Mouse (Mus musculus): Measurements from ENCODE around the gene Cd209a.
"Not testable (repeated sequence)": the region's sequence is repeated elsewhere in the genome, so short reads cannot be mapped to it uniquely, and the experiment has no call there.

Gene Cd209a

DNA sequence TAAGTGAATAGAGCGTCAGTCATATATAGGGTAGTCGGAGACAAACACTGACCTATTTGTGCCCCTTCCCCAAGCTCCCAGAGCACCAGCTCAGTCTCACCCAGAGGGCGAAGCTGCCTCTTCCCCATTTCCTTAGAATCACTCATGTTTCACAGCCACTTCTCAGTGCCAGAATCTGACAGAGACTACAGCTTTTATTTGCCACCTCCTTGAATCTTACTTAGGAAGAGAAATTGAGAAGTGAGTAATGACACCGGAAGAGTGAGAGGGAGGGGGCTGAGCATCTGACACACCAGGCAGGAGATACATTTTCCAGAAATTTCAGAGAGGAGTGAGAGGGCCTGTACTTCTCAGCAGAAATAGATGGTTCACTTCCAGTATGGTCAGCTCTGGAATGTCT is at the start of gene Cd209a:
Gene Cd209a (minus strand): TSS at position 224 of the 400 bp plus-strand sequence.
- in situ Hi-C loops (cut with MboI, MseI), result no loop called here

DNA sequence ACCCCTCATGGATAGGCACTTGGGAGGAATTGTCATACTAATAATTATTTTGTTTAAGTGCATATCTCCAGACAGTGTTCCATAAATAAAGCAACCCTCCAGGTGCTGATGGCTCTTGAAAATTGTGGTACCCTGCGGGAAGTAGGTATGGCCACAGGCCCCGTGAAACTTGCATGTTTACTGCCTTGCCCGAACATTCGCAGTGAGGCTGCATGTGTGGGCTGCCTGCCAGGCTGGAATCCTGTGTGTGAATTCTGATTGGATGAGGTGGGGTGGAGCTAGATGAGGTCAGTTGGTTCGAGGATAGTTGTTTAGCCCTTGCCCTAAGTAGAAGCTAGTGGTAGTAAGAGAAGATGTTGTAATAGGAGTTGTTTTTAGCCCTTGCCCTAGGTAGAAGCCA is 19.9 kb upstream of the Cd209a start:
- in situ Hi-C loops (cut with MboI, MseI), result not testable (repeated sequence)

DNA sequence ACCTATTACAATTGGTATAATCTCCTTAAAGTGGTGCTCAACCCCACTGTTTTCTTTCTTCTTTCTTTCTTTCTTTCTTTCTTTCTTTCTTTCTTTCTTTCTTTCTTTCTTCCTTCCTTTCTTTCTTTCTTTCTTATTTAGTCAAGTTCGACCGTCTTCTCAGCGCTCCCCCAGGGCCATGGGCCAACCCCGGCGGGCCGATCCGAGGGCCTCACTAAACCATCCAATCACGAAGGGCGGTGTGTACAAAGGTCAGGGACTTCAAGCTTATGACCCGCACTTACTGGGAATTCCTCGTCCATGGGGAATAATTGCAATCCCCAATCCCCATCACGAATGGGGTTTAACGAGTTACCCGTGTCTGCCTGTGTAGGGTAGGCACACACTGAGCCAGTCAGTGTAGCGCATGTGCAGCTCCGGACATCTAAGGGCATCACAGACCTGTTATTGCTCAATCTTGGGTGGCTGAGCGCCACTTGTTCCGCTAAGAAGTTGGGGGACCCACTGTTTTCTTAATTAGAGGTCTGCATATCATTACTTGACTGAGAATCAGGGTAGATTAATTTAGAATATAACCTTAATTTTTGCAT is 5.6 kb upstream of the Cd209a start:
- in situ Hi-C loops (cut with MboI, MseI), result no loop called here

DNA sequence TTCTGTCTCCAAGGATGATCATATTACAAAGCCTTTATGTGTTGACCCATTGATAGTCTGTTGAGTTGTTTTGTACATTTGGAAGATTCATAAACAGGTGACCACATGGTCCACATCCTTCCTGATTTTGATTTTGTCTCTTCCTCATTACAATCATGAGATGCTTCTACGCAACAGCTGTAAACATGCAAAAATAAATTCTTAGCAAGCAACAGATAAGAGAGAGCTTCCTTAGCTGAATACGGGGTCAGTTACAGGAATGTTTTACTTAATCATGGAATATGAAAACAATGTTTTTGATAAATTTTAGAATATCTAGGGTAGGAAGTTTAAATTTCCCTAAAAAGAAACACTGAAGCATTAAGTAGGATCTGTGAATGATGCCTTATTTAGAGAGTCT is 11.8 kb downstream of the Cd209a start:
- in situ Hi-C loops (cut with MboI, MseI), result no loop called here

DNA sequence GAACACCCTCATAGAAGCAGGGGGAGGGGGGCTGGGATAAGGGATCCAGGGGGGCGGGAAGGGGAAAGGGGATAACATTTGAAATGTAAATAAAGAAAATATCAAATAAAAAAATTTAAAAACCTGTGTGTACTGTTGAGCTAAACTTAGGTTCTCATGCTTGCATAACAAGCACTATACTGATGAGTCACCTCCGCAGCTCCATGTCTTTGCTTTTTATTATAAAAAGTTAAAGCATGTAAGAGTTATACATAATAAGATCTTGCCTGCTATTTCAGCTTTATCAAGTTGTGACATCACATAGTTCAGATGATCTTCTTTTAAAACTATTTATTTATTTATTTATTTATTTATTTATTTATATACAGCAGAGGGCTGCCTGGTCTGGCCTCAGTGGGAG is 13.2 kb downstream of the Cd209a start:
- in situ Hi-C loops (cut with MboI, MseI), result no loop called here

DNA sequence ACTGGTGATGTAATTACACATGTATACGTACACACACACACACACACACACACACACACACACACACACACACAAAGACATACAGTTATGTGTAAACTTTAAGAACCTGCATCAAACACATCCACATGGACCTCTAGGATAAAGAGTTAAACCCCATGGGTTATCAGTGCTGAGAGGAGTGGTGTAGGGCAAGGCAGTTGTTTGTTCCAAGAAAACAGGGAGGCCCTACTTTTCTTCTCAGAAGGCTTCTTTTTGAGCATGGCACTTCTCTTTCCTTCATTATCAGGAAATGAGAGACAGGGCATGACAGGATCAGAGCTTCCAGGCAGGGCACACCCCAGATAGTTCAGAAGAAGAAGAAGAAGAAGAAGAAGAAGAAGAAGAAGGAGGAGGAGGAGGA is 14.7 kb downstream of the Cd209a start:
- in situ Hi-C loops (cut with MboI, MseI), result no loop called here

DNA sequence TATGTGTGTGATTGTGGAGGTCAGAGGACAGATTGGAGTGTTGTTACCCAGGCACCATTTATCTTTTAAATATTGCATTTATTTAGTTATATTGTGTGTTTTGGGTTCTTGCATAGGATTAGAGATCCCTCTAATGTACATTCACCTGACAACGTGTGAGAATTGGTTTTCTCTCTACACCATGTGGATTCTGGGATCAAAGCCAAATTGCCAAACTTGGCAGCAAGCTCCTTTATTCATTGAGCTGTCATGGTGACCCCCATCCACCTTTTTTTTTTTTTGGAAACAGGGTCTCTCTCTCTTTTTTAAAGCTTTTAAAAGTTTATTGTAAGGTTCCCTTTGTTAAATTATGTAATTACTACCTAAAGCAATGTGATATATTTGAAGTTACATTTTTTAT is 27.7 kb downstream of the Cd209a start:
- in situ Hi-C loops (cut with MboI, MseI), result no loop called here

DNA sequence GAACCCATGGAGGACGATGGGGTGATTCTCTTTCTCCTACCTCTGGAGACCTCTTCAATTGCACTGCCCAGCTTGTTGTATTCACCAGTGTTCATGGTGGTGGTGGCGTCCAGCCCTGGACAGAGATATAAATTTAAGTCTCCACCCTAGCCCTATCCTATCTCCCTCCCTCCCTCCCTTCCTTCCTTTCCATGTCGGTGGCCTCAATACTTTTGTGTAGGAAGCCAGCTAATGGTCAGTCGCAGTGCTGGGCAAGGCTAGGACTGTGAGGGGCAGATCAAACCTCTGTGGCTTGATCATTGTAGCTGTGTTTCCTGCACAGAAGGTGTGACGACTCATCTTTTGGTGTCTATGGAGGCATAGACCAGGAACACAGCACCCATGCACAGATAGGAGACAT is 28.2 kb downstream of the Cd209a start, which contains the start of gene Clec4g:
Gene Clec4g (minus strand): TSS at position 101 of the 400 bp plus-strand sequence.
- in situ Hi-C loops (cut with MboI, MseI), result no loop called here

DNA sequence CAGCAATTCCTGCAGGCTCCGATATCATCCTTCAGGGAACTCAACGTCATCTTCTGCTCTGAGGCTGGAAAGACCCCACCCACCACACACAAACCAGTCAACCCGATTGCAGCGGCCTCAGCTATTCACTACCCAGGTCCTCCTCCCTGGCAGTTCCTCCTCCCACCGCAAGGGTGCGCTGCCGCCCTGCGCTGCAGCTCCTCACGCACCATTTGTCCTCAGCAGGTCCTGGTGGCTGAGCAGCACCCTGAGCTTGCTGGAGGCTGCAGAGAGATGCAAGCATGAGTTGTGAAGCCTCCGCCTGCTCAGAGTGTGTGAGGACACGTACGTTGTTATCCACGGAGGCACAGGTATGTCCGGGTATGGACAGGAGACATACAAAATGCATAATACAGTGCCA is 30.2 kb downstream of the Cd209a start:
- in situ Hi-C loops (cut with MboI, MseI), result no loop called here

DNA sequence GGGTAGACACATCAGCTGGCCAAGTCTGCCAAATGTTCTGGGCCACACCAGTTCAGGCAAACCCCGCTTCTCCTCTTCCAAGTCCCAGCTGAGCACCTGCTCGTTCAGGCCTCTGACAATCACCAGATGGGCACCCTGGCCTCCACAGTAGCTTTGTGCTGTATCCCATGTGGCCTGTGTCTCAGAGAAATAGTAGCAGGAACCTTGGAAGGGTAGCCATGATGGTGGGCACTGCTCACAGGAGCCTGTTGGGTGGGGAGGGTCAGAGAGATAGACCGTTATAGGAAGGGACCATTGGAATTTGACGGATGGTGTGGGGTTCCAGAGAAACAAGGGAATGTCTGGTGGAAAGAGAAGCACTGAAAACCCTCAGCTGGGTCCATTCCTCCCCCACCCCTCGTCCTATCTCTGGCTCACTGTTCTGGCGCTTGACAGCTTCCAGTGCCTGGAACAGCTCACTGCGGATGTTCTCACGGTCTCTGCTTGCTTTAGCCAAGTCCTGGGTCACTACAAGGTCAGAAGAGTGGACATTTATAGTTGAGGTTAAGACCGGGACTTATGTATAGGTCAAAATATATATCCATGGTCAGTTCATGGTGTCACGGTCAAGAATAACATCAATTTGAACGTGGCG is 31.3 kb downstream of the Cd209a start:
- in situ Hi-C loops (cut with MboI, MseI), result no loop called here

DNA sequence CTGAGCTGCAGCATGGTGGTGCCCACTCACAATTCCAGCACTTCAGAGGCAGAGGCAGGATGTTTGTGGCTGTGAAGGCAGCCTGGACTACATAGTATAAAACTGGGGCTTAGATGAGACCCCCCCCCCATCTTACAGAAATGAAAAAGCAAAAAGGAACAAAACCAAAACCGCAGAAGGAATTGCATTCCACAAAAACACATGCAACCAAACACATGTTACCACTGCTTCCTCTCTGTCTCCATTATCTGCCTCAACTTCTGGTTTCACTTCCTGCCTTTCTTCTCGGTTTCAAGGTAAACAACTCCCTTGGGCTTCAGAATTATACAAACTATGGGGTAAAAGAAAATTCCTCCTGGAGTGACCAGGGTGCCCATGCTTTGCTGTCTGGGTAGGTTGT is 37.1 kb downstream of the Cd209a start:
- in situ Hi-C loops (cut with MboI, MseI), result no loop called here

DNA sequence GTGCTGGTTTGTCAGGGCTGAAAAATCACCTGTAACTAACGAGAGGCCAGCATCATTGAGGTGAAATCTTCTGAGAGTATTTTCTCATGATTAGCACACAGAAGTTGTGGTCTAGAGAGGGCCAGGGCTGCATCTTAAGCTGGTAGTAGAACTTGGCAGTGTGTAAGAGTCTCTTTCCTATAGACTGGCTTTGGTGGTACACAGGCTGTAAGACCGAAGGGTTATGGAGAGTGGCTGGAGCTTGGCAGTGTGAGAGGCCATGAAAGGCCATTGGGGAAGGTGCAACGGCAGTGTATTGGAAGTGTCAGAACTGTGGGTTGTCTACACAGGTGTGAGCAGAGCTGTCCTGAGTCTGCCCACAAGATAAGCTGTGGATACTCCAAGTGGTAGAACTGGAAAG is 38.5 kb downstream of the Cd209a start:
- in situ Hi-C loops (cut with MboI, MseI), result no loop called here

DNA sequence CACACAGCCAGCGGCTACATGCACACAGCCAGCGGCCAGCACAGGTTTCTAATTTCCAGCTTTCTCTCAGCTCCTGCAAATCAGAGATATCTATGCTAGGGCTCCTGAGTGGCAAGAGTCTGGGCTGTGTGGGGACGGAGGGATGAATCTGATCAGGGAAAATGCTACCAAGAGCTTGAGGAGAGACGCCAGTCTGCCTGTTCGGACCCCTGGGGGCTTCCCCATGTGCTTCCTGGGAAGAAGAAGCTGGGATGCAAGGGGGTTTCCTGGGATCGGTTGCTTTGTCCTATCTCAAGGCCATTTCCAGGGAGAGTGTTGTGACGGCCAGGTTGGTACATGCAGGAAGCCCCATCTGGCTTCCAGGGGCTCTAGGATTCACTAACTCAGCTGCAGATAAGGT is 41.2 kb downstream of the Cd209a start:
- in situ Hi-C loops (cut with MboI, MseI), result no loop called here

DNA sequence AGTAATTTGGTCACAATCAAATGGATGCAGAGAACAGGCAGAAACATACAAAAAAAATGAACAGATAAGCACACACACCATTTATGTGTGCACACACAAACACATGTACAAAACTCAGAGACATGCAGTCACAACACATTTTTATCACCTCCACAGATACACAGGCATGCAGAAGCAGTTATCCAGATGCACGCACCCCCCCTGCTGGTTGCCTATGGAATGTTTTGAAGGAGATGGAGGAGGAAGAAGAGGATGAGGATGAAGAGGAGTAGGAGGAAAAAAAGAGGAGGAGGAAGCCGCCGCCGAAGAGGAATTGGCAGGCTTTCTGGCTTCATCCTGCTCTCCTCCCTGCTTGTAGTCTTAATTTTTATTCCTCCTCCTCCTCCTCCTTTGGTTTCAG is 43.1 kb downstream of the Cd209a start:
- in situ Hi-C loops (cut with MboI, MseI), result no loop called here

DNA sequence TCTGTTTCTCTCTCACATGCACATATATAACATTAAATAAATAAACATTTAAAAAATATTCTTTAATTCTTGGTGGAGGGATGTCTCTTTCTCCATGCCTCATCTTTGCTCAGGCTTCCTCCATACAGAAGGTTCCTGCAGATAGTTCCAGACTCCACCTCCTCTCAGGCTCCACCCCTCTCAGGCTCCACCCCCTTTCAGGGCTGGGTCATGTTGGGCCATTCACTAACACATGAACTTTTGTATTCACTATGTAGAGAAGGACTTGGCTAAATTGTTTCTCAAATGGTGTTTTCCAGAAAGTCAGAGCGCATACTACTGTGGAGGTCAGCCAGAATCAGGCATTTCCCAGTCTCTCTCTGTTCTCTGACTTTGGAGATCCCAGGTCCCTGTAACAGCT is 47.3 kb downstream of the Cd209a start:
- in situ Hi-C loops (cut with MboI, MseI), result no loop called here

DNA sequence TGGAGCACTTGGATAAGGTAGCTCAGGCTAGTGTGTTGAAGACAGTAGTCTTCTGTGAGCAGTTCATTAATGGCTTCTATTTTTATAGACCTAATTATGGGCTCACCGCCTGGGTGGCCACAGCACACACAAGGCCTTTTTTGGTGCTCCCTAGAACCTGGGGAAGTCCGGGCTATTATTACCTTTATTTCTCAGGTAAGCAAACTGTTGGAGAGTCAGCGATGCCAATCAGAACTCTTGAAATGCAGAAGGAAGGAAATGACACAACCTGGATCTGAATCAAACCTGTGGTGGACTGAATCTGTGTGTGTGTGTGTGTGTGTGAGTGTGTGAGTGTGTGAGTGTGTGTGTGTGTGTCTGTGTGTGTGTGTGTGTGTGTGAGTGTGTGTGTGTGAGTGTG is 54.7 kb downstream of the Cd209a start, which contains the start of gene Fcer2a:
Gene Fcer2a (minus strand): TSS at position 55 of the 400 bp plus-strand sequence.
- in situ Hi-C loops (cut with MboI, MseI), result no loop called here
